Mouse (Mus musculus): ENCODE measurements around the gene Ppcdc. TPM values are rescaled to one million over a fixed set of nuclear protein-coding genes. Genes with fewer than 3 reads are reported as not detected.

The Ppcdc gene
- 16.6 and 17.1 TPM in 2 replicates for polyA plus RNA-seq (2021; fragmentation: Nextera tagmentation)
- long read RNA-seq, experiment 1, transcript Ppcdc-201 (7 exons, 2,744 nt) = major isoform, 9 of 34 reads
- long read RNA-seq, experiment 1, partial matches to known transcripts = 10 of 34 reads
- long read RNA-seq, experiment 1, other reads (novel, unspliced or antisense) = 15 of 34 reads
- long read RNA-seq, experiment 2, transcript Ppcdc-213 (7 exons, 1,665 nt) = minor isoform, 10 of 131 reads
- long read RNA-seq, experiment 2, transcript Ppcdc-201 (7 exons, 2,744 nt) = major isoform, 45 of 131 reads
- long read RNA-seq, experiment 2, partial matches to known transcripts = 21 of 131 reads
- long read RNA-seq, experiment 2, other reads (novel, unspliced or antisense) = 53 of 131 reads

DNA sequence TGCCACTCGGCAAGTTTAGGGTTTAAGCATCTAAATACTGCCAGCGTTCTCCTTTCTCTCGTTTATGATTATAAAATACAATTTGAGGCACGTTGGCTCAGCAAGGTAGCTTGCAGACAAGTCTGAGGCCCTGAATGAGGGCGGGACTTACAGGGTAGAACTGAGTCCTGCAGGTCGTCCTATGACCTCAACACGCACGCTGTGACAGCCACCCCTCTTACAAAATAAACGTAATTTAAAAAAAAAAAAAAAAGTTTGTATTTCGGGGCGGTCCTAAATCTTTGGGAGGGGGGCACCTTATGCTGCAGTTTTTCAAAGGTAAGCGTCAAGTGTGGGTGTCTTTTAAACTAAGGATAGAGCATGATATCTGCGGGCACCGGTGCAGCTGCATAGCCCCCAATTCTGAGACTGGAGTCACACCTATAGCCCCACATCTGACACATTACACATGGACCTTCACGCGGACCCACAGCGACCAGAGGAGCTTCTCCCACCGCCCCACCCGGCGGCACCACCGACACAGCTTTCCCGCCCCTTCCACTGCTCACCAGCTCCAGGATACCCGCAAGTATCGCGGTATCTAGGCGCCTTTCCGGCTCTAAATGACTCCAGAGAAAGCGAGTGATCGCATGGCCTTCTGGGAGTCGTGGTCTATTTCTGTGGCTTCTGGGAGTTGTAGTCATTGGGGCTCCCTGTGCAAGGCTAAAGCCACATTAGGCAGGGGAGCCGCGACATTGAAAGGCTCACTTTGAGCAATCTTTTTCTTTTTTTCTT, at the start of gene Ppcdc:
Gene Ppcdc (minus strand): TSS at position 603 of the 774 bp plus-strand sequence.

DNA sequence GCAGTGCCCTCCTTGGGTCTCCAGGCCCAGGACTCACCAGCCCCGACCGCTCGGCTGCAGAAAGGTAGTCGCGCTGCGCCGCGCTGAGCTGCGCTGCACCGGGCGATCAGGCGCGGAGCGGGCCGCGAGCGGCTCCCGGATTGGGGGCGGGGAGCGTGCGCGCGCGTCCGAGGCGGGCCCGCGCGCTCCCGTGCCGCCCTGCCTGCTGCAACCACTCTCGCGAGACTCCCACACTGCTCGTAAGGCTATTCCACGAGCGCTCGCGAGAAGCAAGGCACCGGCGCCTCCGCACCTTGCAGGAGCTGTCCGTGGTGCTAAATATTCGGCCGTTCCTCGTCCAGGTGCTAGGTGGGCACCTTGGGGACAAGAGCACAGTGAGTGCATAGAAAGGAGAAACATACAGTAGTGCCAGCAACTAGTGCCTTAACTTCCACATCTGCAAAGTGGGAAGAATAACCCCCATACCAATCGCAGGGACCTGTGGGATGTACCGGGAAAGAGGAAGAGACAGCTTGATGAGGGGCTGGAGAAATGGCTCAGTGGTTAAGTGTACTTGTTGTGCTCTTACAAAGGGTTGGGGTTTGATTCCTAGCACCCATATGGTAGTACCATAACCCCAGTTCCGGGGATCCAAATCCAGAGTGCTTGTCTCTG, 28.1 kb upstream of the Ppcdc start, which contains the start of gene Scamp5:
Gene Scamp5 (minus strand): TSS at position 165 of the 654 bp plus-strand sequence.

Other genes starting within 250 kb of the Ppcdc start
- gene Trcg1, start 203.6 kb downstream of the Ppcdc start, polyA plus RNA-seq (2021; fragmentation: Nextera tagmentation) = 0.05 TPM in 1 of 2 replicates, not detected in the other
- gene 1700017B05Rik, start 177.5 kb downstream of the Ppcdc start, polyA plus RNA-seq (2021; fragmentation: Nextera tagmentation) = 6.9 and 7.8 TPM in 2 replicates
- gene Scamp5, start 27.9 kb upstream of the Ppcdc start, polyA plus RNA-seq (2021; fragmentation: Nextera tagmentation) = 200 and 265 TPM in 2 replicates
- 17.8 and 20.5 TPM in 2 replicates for gene Rpp25, start 63.9 kb upstream of the Ppcdc start, polyA plus RNA-seq (2021; fragmentation: Nextera tagmentation)
- gene Cox5a, start 81.2 kb upstream of the Ppcdc start, polyA plus RNA-seq (2021; fragmentation: Nextera tagmentation) = 1,316 and 1,331 TPM in 2 replicates
- 9.8 and 11.6 TPM in 2 replicates for gene Fam219b, start 97.4 kb upstream of the Ppcdc start, polyA plus RNA-seq (2021; fragmentation: Nextera tagmentation)
- 49.3 and 50.8 TPM in 2 replicates for gene Mpi, start 112.6 kb upstream of the Ppcdc start, polyA plus RNA-seq (2021; fragmentation: Nextera tagmentation)
- gene Scamp2, start 120.8 kb upstream of the Ppcdc start, polyA plus RNA-seq (2021; fragmentation: Nextera tagmentation) = 33.9 and 37.4 TPM in 2 replicates
- gene Ulk3, start 149.3 kb upstream of the Ppcdc start, polyA plus RNA-seq (2021; fragmentation: Nextera tagmentation) = 7.0 and 9.7 TPM in 2 replicates
- 3.6 and 6.0 TPM in 2 replicates for gene Cplx3, start 166.2 kb upstream of the Ppcdc start, polyA plus RNA-seq (2021; fragmentation: Nextera tagmentation)
- not detected in 2 replicates for gene Lman1l, start 180.7 kb upstream of the Ppcdc start, polyA plus RNA-seq (2021; fragmentation: Nextera tagmentation)
- 3.8 and 4.6 TPM in 2 replicates for gene Csk, start 213.5 kb upstream of the Ppcdc start, polyA plus RNA-seq (2021; fragmentation: Nextera tagmentation)
- not detected in 2 replicates for gene Cyp1a2, start 243.6 kb upstream of the Ppcdc start, polyA plus RNA-seq (2021; fragmentation: Nextera tagmentation)
- gene Cyp1a1, start 247.8 kb upstream of the Ppcdc start, polyA plus RNA-seq (2021; fragmentation: Nextera tagmentation) = 0.10 TPM in 1 of 2 replicates, not detected in the other

Data from layer of hippocampus, adult 6 months (tissue).